Mouse (Mus musculus) heart, postnatal 0 days (tissue): Measurements from ENCODE around the gene Efcab2.

Experiments used
- CTCF ChIP-seq: IDR thresholded peaks from 2 replicates; pipeline ENCODE4 v1.5.1; 2016; ENCODE audit warnings: antibody characterized with exemption, control low read depth, low read depth
- EP300 ChIP-seq: IDR thresholded peaks from 2 replicates; pipeline ENCODE4 v1.6.1; 2016; ENCODE audit warnings: antibody characterized with exemption, low read depth

- TF ChIP-seq CTCF: no peak
- TF ChIP-seq EP300: no peak
Observed at GRCm38 (mm10) chr1:178360264-178360663, 45.6 kb upstream of the Efcab2 start.
